Mouse (Mus musculus) heart, postnatal 14 days (tissue): ENCODE measurements around the gene 4931428L18Rik. TPM values are rescaled to one million over a fixed set of nuclear protein-coding genes. Genes with fewer than 3 reads are reported as not detected.
A peak's percentile ranks its signal among the peaks of the same experiment; 100 is the strongest.

Source experiments
- DNase-seq, 2 experiments: peaks; one replicate each; pipeline ENCODE4 v3.0.0; 2021 to 2022
- intact Hi-C: fragments of 180-260 bp; cut with DNase I; formaldehyde crosslinking; loops from one replicate; pipeline ENCODE4 v1.15.1; 2025
- total RNA-seq, 2 experiments: library from RNA; stranded (reverse); gene quantifications; 2 replicates each; pipeline ENCODE4 v1.2.3; 2021

4931428L18Rik gene
- total RNA-seq, 2 experiments from 2014 or later = not detected

- intact Hi-C loops = loop anchor here (2.0 to 5.0 kb wide), 4 partner anchors 69 to 202 kb away; partner anchors contain the start of gene Phf3
Measured at GRCm38 (mm10) chr1:30949710-30950455, 272.6 kb downstream of the 4931428L18Rik start.

GRCm38 (mm10) chr1:30948950-30949639 is 273.4 kb downstream of the 4931428L18Rik start:
- intact Hi-C loops = loop anchor here (5.0 kb wide), 3 partner anchors 77 to 203 kb away; partner anchors contain the start of gene Phf3
- DNase-seq = peak; percentile 68 to 69

More at GRCm38 (mm10) chr1:30949710-30950455, 272.6 kb downstream of the 4931428L18Rik start:
- peak; percentile 97 to 98 for DNase-seq

DNA sequence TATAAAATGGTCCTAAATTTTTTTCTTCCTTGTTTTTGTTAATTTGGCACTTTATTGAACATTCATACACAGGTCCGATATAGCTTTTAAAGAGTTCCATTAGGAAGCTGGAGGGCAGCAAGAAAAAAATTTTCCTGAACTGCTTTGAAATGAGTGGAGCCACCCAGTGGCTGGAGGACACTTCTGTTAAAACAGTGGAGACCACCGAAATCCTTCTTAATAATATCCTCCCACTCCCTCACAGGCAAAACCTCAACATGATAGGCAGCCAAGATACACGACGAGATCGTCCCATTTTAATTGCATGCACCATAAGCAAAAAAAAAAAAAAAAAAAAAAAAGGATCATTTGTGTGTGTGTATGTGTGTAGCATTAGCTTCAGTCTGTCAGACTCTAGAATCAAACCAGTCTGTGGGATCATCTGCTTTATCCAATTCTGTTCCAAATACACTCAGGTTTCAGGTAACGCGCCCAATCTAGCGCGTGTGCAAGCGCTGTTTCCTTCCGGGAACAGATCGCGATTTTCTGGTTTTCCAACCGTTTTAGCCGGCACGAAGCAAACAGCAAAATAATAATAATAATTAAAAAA is 274.0 kb downstream of the 4931428L18Rik start:
- DNase-seq = peak; percentile 15 to 45
- intact Hi-C loops = loop anchor here (5.0 kb wide), 3 partner anchors 76 to 204 kb away; partner anchors contain the start of gene Phf3

Other genes with a start within 250 kb of the 4931428L18Rik start
- not detected for gene AC153137.1, start 244.7 kb downstream of the 4931428L18Rik start, total RNA-seq
- not detected for gene Lgsn, start 46.3 kb downstream of the 4931428L18Rik start, total RNA-seq
- not detected for gene Pih1d3, start 154 bp upstream of the 4931428L18Rik start, total RNA-seq